ENCODE assay signal across 22 mouse cellular contexts in the genomic region with DNA sequence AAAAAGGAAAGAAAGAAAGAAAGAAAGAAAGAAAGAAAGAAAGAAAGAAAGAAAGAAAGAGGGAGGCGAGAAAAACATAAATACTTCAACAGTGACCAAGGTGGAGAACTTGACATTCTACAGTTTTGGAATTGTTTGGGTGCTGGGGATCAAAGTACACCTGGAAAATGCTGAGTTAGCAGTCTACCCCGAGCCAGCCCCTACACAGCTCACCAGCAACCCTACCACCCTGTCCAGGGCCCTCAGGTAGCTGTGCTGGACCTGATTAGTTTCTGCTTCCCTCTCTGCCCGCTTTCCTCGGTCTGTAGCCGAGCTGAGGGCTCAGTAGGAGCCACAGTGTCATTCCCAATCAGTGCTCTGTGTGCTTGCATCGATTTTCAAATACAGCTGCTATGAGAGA. TPM values are rescaled to one million over a fixed set of nuclear protein-coding genes. Genes with fewer than 3 reads are reported as not detected.
"Had no signal": no experiment of that assay in that cellular context is flagged by ENCODE, and none has a peak within 500 bp of the region (broad histone marks: within the 10 kb centered on the region; RNA-seq: fewer than 3 reads in every experiment).

No protein-coding gene starts in this region.

- H3K27ac ChIP-seq: limb, embryonic 12.5 days; liver, embryonic 15.5 days; midbrain, embryonic 13.5 days had no signal

- H3K9ac ChIP-seq: limb, embryonic 12.5 days; liver, embryonic 15.5 days; midbrain, embryonic 13.5 days had no signal

- H3K4me3 ChIP-seq: limb, embryonic 12.5 days; liver, embryonic 15.5 days; midbrain, embryonic 13.5 days had no signal

- H3K4me1 ChIP-seq: limb, embryonic 12.5 days; liver, embryonic 15.5 days; midbrain, embryonic 13.5 days had no signal

- H3K36me3 ChIP-seq: limb, embryonic 12.5 days; liver, embryonic 15.5 days; midbrain, embryonic 13.5 days had no signal

- H3K9me3 ChIP-seq: limb, embryonic 12.5 days; liver, embryonic 15.5 days; midbrain, embryonic 13.5 days had no signal

- DNase-seq: kidney, adult 8-10 months; kidney, postnatal 10 days; layer of hippocampus, adult 9-11 months; layer of hippocampus, postnatal 36 days; liver; lung, adult 2 months; lung, postnatal 36 days; right cerebral cortex, postnatal 25 days; thymus, adult 18-20 months; thymus, postnatal 36 days had no signal

- ATAC-seq: inflammation-experienced regulatory T-cells, adult 6 months; lung, postnatal 0 days; midbrain, embryonic 13.5 days had no signal

RNA-seq across cellular contexts. Expression of gene Gas6, which starts 26.1 kb away (rescaled TPM):
- polyA plus RNA-seq: inflammation-experienced regulatory T-cells, adult 6 months had no signal

RNA-seq across cellular contexts. Expression of gene 1700029H14Rik, which starts 41.9 kb away (rescaled TPM):
- total RNA-seq: layer of hippocampus, adult 18-20 months; layer of hippocampus, postnatal 36 days; left cerebral cortex, adult 8-10 months; left cerebral cortex, postnatal 25 days; megakaryocyte progenitor cell, adult 5-6 weeks; midbrain, postnatal 0 days had no signal
- polyA plus RNA-seq: inflammation-experienced regulatory T-cells, adult 6 months; limb, embryonic 12.5 days; liver, embryonic 15.5 days; lung, postnatal 0 days; midbrain, embryonic 13.5 days; midbrain, postnatal 0 days; neural tube, embryonic 14.5 days; small intestine, adult 2 months had no signal
